Mouse (Mus musculus) neural tube, embryonic 11.5 days (tissue): ENCODE results near the gene Hist1h4n. TPM values are rescaled to one million over a fixed set of nuclear protein-coding genes. Genes with fewer than 3 reads are reported as not detected.
"Not testable (repeated sequence)": the region's sequence is repeated elsewhere in the genome, so short reads cannot be mapped to it uniquely, and the experiment has no call there.

Experiments used
- ATAC-seq: fragments of 200-750 bp; cut with Nextera tagmentation; 2 replicates; pipeline ENCODE4 v1.8.0; 2017; ENCODE audit warnings: moderate number of reproducible peaks, mild to moderate bottlenecking, moderate TSS enrichment, moderate library complexity; ENCODE audit not compliant: insufficient read depth, low FRiP score, low TSS enrichment
- DNase-seq: peaks from one replicate; pipeline ENCODE4 v3.0.0-alpha.2; 2015; ENCODE audit warnings: low spot score
- H3K27ac ChIP-seq: fragments of 300-500 bp; sonication (generic); 2 replicates; pipeline ENCODE4 v1.5.1; 2014; ENCODE audit warnings: low read depth, mild to moderate bottlenecking, low read length
- H3K27me3 ChIP-seq: fragments of 300-500 bp; sonication (generic); 2 replicates; pipeline ENCODE4 v1.6.1; 2014; ENCODE audit warnings: mild to moderate bottlenecking, low read length, mixed read lengths; ENCODE audit not compliant: control insufficient read depth, insufficient read depth
- H3K36me3 ChIP-seq: fragments of 300-500 bp; sonication (generic); 2 replicates; pipeline ENCODE4 v1.6.1; 2014; ENCODE audit warnings: mild to moderate bottlenecking, low read length, moderate library complexity, mixed read lengths; ENCODE audit not compliant: control insufficient read depth, insufficient read depth
- H3K4me1 ChIP-seq: fragments of 300-500 bp; sonication (generic); 2 replicates; pipeline ENCODE4 v1.6.1; 2014; ENCODE audit warnings: low read length, mixed read lengths; ENCODE audit not compliant: control insufficient read depth, insufficient read depth
- H3K4me2 ChIP-seq: fragments of 300-500 bp; sonication (generic); 2 replicates; pipeline ENCODE4 v1.6.1; 2014; ENCODE audit warnings: low read depth, mild to moderate bottlenecking, moderate library complexity
- H3K4me3 ChIP-seq: fragments of 300-500 bp; sonication (generic); 2 replicates; pipeline ENCODE4 v1.5.1; 2014; ENCODE audit warnings: low read depth, low read length
- H3K9ac ChIP-seq: fragments of 300-500 bp; sonication (generic); 2 replicates; pipeline ENCODE4 v1.6.1; 2014; ENCODE audit warnings: mild to moderate bottlenecking, low read length
- H3K9me3 ChIP-seq: fragments of 300-500 bp; sonication (generic); 2 replicates; pipeline ENCODE4 v1.6.1; 2016; ENCODE audit warnings: low read length; ENCODE audit not compliant: control insufficient read depth
- WGBS: fragments of 180-500 bp; shearing (Covaris S2); extraction: QIAGEN DNeasy Blood & Tissue Kit; methylation state at CpG from one replicate; pipeline ENCODE4 v1.1.7; 2014; 5-methylcytosine and 5-hydroxymethylcytosine counted together
- polyA plus RNA-seq: library from polyadenylated mRNA; unstranded; fragments of >200 nt; fragmentation: Nextera tagmentation; extraction: Ambion mirVana; gene quantifications from 2 replicates; pipeline ENCODE4 v1.2.1, GENCODE M21; 2014

The Hist1h4n gene
- polyA plus RNA-seq, 1 experiment from 2014 or later: 10.5 TPM

- peak; percentile 94 for ATAC-seq
- peak within 1 kb of the TSS; percentile 81 for H3K27ac ChIP-seq
- H3K9me3 ChIP-seq, H3K27me3 ChIP-seq, H3K36me3 ChIP-seq: not testable (repeated sequence)
- DNase-seq: peak; percentile 87
- peaks cover 18% of the 10 kb centered on the region; the same call in 1 of the 2 replicates for H3K4me1 ChIP-seq
- H3K4me2 ChIP-seq: peak within 1 kb of the TSS; percentile 43
- H3K4me3 ChIP-seq: peak within 1 kb of the TSS; percentile 25
- peak within 1 kb of the TSS; percentile 57 for H3K9ac ChIP-seq
- WGBS: 0% methylated on average over 36 of the region's 63 CpGs
Measured at GRCm38 (mm10) chr13:21786899-21787629, 44.9 kb downstream of the Hist1h4n start, which contains the start of the genes Hist1h2an and Hist1h2bp. Gene Hist1h2an (minus strand): TSS chr13:21787218. Gene Hist1h2bp (plus strand): TSS chr13:21787461.

DNA sequence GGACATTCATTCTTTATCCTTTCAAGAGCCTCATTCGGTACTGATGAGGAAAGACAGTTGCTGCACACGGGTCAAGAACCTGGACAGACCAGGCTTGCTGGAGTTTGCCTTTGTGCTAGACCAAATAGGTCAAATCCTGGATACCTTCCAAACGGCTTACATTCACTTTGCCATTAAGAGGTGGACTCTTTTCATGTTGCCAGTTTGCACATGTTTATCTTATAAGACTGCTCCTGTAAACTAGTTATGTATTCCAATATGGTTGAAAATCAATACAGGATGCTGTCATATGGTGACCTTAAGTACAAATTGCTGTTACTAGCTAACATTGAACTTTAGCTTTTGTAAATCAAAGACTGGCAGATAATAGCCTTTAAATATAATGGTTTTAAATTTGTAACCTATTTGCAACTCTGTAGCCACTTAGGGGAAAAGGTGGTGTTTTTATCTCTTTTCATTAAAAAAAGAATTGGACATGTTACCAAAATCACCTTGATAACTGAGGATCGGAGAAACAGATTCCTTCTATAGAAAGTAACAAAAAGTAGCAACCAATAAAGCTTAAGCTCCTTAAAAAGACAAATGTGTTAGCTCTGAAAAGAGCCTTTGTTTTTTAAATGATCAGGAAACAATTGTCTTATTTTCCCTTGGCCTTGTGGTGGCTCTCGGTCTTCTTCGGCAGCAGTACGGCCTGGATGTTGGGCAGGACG is 45.7 kb downstream of the Hist1h4n start:
- no peak for ATAC-seq
- peak overlapping the region; percentile 25 for H3K4me3 ChIP-seq
- peak; percentile 42 for DNase-seq
- peak overlapping the region; percentile 81 for H3K27ac ChIP-seq
- WGBS: 4% methylated on average over 8 of the region's 8 CpGs
- peaks cover 18% of the 10 kb centered on the region; the same call in 1 of the 2 replicates for H3K4me1 ChIP-seq
- no peaks in the 10 kb centered on the region for H3K27me3 ChIP-seq
- H3K9me3 ChIP-seq: no peaks in the 10 kb centered on the region
- H3K36me3 ChIP-seq: no peaks in the 10 kb centered on the region
- H3K4me2 ChIP-seq: peak overlapping the region; percentile 43
- peak overlapping the region; percentile 57 for H3K9ac ChIP-seq

DNA sequence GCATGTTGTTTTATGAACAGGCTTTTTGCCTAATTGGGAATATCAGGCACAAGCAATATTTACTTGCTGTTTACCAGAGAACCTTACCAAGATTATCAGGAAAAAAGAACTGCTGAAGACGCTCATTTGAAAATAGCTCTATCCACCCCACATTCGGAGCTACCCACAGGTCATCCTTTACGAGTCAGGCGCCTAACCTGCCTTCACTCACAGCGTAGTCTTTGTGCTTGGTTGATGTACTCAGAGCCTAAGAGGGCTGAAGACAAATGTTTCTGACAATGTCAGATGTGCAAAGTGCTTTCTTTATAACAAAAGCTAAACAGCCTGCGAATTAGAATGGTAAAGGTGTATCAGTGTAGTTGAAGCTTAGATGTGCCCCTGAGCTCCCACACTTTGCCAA is 47.7 kb downstream of the Hist1h4n start:
- Histone ChIP-seq H3K4me3 (no peak overlapping the region), H3K4me1 (peaks cover 13% of the 10 kb centered on the region; the same call in 1 of the 2 replicates)
- no peak for DNase-seq

DNA sequence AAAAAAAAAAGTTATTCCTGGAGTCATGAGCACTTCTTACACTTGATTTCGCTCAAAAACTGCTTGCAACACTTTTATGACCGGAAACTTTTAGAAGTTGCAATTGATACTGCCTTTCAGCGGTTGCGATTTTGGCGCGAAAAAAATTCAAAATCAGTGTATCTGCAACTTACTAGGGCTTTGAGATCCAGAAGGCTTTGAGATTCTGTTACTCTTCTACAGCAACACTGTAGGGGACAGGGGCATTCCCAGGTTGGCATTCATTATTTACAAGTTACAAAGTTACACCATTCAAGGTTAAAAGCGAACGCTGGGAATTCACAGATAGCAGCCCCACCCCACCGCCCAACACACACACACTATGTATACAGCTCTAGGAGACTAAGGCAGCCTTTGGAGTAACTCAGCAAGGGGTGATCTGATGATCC is 48.2 kb downstream of the Hist1h4n start:
- 3% methylated on average over 9 of the region's 9 CpGs for WGBS
- peak overlapping the region; percentile 38 for H3K4me3 ChIP-seq
- ATAC-seq: no peak
- H3K9me3 ChIP-seq: no peaks in the 10 kb centered on the region
- peak overlapping the region; percentile 50 for H3K4me2 ChIP-seq
- H3K4me1 ChIP-seq: peaks cover 13% of the 10 kb centered on the region; the same call in 1 of the 2 replicates
- peak; percentile 53 for DNase-seq
- peak overlapping the region; percentile 87 for H3K27ac ChIP-seq
- H3K36me3 ChIP-seq: no peaks in the 10 kb centered on the region
- H3K27me3 ChIP-seq: no peaks in the 10 kb centered on the region
- H3K9ac ChIP-seq: peak overlapping the region; percentile 55

More for the DNA sequence above, 47.7 kb downstream of the Hist1h4n start:
- H3K36me3 ChIP-seq: no peaks in the 10 kb centered on the region
- peak overlapping the region; percentile 87 for H3K27ac ChIP-seq
- H3K9me3 ChIP-seq: no peaks in the 10 kb centered on the region
- H3K27me3 ChIP-seq: no peaks in the 10 kb centered on the region
- peak overlapping the region; percentile 55 for H3K9ac ChIP-seq
- peak overlapping the region; percentile 50 for H3K4me2 ChIP-seq
- WGBS: 16% methylated on average over 6 of the region's 6 CpGs
- no peak for ATAC-seq

DNA sequence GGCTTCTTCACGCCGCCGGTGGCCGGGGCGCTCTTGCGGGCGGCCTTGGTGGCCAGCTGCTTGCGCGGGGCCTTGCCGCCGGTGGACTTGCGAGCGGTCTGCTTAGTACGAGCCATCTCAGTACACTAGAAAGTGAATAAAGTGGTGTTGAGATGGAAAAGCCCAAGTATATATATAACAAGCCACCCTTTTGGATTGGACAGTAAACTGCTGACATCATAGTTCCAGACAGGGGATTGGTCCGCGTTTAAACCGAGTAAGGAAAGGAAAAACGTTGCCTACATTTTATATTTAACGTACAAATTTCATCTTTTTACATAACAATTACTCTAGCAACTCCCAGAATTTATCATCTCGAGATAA is 48.8 kb downstream of the Hist1h4n start, which contains the start of gene Hist1h3i:
Gene Hist1h3i (minus strand): TSS at position 116 of the 363 bp plus-strand sequence.
- H3K4me2 ChIP-seq: peak within 1 kb of the TSS; percentile 66
- H3K4me1 ChIP-seq: peaks cover 13% of the 10 kb centered on the region; the same call in 1 of the 2 replicates
- no peaks in the 10 kb centered on the region for H3K9me3 ChIP-seq
- no peaks in the 10 kb centered on the region for H3K36me3 ChIP-seq
- peak within 1 kb of the TSS; percentile 87 for H3K27ac ChIP-seq
- H3K9ac ChIP-seq: peak within 1 kb of the TSS; percentile 60
- ATAC-seq (peak; percentile 60), DNase-seq (peak; percentile 68)
- no peaks in the 10 kb centered on the region for H3K27me3 ChIP-seq
- 0% methylated on average over 13 of the region's 20 CpGs for WGBS
- peak within 1 kb of the TSS; percentile 38 for H3K4me3 ChIP-seq

DNA sequence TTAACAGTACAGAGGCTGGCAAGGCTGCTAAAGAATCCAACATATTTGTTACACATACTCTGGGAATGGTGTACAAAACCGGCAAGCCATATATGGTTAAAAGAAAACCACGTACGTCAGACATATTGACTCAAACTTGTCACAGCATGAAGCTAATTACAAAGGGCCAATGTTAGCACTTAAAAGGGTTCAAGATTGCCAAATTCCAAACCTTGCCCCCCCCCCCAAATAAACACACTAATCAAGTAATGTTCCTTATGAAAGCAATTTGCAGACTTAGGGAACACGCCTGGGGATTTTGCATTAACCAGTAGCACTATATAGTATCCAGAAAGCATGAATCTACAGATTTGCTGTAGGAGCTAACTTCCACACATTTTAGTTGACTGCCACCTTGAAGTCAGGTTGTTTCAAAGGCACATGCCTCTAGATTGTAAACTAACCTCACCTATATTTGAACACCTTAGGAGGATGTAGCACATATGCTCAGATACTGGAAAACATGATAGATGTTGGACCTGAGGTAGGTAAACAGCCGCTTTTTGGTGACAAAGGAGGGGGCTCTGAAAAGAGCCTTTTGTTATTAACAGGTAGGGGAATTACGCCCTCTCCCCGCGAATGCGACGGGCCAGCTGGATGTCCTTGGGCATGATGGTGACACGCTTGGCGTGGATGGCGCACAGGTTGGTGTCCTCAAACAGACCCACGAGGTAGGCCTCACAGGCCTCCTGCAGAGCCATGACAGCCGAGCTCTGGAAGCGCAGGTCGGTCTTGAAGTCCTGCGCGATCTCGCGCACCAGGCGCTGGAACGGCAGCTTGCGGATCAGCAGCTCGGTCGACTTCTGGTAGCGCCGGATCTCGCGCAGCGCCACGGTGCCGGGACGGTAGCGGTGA is 49.4 kb downstream of the Hist1h4n start:
- DNase-seq: peak; percentile 53
- H3K4me3 ChIP-seq: peak overlapping the region; percentile 38
- H3K36me3 ChIP-seq, ATAC-seq, H3K27me3 ChIP-seq, H3K9me3 ChIP-seq: not testable (repeated sequence)
- peak overlapping the region; percentile 66 for H3K4me2 ChIP-seq
- peaks cover 13% of the 10 kb centered on the region; the same call in 1 of the 2 replicates for H3K4me1 ChIP-seq
- peak overlapping the region; percentile 60 for H3K9ac ChIP-seq
- under 1% methylated on average over 14 of the region's 35 CpGs for WGBS
- H3K27ac ChIP-seq: peak overlapping the region; percentile 83
